Mouse (Mus musculus): ENCODE data around the gene Iqsec1. TPM values are rescaled to one million over a fixed set of nuclear protein-coding genes. Genes with fewer than 3 reads are reported as not detected.
A peak's percentile ranks its signal among the peaks of the same experiment; 100 is the strongest.

Gene Iqsec1
- total and polyA plus RNA-seq, 2 experiments from 2014 or later: 21.8 to 103 TPM

DNA sequence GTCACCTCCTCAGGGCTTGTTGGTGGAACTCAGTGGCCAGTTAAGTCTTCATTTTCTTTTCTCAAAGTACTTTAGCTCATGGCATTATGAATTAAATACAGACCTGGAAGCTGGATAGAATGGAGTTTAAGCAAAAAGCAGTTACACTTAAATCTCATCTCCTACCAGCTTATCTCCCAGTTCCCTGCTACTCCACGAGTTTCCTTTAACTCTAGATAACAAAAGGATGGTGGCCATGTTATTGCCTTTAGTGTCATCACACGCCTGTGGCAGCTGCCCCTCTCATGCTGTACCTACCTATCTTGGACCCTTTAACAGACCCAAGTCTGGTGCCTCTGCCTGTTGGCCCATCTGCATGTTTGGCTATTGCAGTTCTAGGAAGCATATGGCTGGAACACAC lies 151.7 kb downstream of the Iqsec1 start:
- Histone ChIP-seq H3K27me3 (ENCODE audit: insufficient read depth, low read length) (no peaks in the 10 kb centered on the region), H3K4me2 (ENCODE audit: low read depth) (no peak overlapping the region), H3K4me1 (ENCODE audit: insufficient read depth) (no peaks in the 10 kb centered on the region), H3K4me3 (ENCODE audit: low read depth, low read length) (no peak overlapping the region), H3K27ac (ENCODE audit: low read depth, low read length) (no peak overlapping the region), H3K9ac (no peak overlapping the region), H3K36me3 (ENCODE audit: insufficient read depth) (no peaks in the 10 kb centered on the region), H3K9me3 (ENCODE audit: low read length) (no peaks in the 10 kb centered on the region)
- WGBS: 63% methylated on average over 2 of the region's 2 CpGs
- DNase-seq (no peak), ATAC-seq (no peak)
- no peak for TF ChIP-seq CTCF (IDR thresholded peaks at IDR 0.05; ENCODE audit: low read depth)

DNA sequence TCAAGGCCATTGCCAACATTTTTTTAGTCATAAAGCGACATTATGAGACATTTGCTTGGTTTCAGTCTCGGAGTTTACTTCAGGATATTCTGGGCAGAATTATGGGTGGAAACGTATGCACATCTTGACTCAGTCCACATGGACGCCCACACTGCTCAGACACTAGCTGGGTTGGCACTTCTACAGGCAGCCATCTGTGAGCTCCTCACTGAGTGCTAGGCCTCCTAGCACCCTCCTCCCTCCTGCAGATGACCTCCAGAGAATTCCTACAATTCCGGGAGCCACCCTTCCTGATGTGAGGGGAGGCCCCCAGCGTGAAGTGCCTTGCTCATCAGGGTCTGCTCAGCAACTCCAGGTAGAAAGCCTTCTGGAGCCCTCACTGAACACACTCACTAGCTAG lies 158.9 kb downstream of the Iqsec1 start:
- Histone ChIP-seq H3K27ac (ENCODE audit: low read depth, low read length) (no peak overlapping the region), H3K4me2 (ENCODE audit: low read depth) (no peak overlapping the region), H3K4me1 (ENCODE audit: insufficient read depth) (no peaks in the 10 kb centered on the region), H3K36me3 (ENCODE audit: insufficient read depth) (no peaks in the 10 kb centered on the region), H3K27me3 (ENCODE audit: insufficient read depth, low read length) (no peaks in the 10 kb centered on the region), H3K4me3 (ENCODE audit: low read depth, low read length) (no peak overlapping the region), H3K9me3 (ENCODE audit: low read length) (no peaks in the 10 kb centered on the region), H3K9ac (no peak overlapping the region)
- DNase-seq (no peak), ATAC-seq (no peak)
- 73% methylated on average over 6 of the region's 6 CpGs for WGBS
- TF ChIP-seq CTCF (IDR thresholded peaks at IDR 0.05; ENCODE audit: low read depth): no peak

DNA sequence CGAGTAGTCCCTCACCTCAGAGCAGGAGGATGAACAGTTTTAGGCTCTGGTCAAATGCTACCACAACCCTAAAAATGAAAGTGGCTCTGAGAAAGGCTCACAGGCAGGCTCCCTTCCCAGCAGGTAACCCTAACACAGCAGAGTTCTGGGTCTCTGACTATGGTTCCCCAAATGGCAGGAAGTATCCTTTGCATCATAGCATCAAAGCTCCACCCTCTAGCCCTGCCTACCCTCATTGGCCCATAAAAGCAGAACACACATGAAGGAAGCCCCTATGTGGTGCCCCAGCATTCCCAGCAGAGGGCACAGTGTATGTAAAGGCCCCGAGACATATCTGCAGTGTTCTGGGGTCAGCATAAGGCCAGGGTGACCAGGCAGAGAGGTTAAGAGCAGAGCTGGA lies 163.4 kb downstream of the Iqsec1 start:
- no peak overlapping the region for H3K27ac ChIP-seq (ENCODE audit: low read depth, low read length)
- no peak for DNase-seq
- no peaks in the 10 kb centered on the region for H3K36me3 ChIP-seq (ENCODE audit: insufficient read depth)
- H3K27me3 ChIP-seq (ENCODE audit: insufficient read depth, low read length): no peaks in the 10 kb centered on the region
- no peaks in the 10 kb centered on the region for H3K4me1 ChIP-seq (ENCODE audit: insufficient read depth)
- H3K9me3 ChIP-seq (ENCODE audit: low read length): no peaks in the 10 kb centered on the region
- no peak for TF ChIP-seq CTCF (IDR thresholded peaks at IDR 0.05; ENCODE audit: low read depth)
- H3K4me3 ChIP-seq (ENCODE audit: low read depth, low read length): no peak overlapping the region
- H3K9ac ChIP-seq: no peak overlapping the region
- no peak for ATAC-seq
- H3K4me2 ChIP-seq (ENCODE audit: low read depth): no peak overlapping the region
- WGBS: 83% methylated on average over 2 of the region's 2 CpGs

DNA sequence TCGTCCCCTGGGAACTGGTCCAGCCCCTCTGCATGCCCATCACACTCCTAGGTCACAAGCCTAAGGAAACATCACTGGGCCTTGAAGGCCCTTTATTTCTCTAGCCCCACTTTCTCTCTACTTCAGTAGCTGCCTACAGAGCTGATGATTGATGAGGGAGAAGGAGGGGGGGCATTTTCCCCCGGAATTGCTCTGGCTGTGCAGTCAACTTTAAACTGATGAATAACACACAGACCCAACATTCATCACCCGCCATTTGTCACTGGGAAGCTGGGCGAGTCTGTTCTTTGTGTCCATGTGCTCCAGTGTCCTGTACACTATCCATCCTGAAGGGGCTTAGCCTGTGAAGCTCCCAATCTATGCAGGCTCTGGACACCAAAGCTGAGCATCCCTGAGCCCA lies 165.2 kb downstream of the Iqsec1 start:
- Histone ChIP-seq H3K36me3 (ENCODE audit: insufficient read depth) (no peaks in the 10 kb centered on the region), H3K27ac (ENCODE audit: low read depth, low read length) (no peak overlapping the region), H3K4me2 (ENCODE audit: low read depth) (no peak overlapping the region), H3K9me3 (ENCODE audit: low read length) (no peaks in the 10 kb centered on the region), H3K4me3 (ENCODE audit: low read depth, low read length) (no peak overlapping the region), H3K9ac (no peak overlapping the region), H3K4me1 (ENCODE audit: insufficient read depth) (no peaks in the 10 kb centered on the region), H3K27me3 (ENCODE audit: insufficient read depth, low read length) (no peaks in the 10 kb centered on the region)
- TF ChIP-seq CTCF (IDR thresholded peaks at IDR 0.05; ENCODE audit: low read depth): no peak
- DNase-seq: no peak
- no peak for ATAC-seq
- WGBS: 52% methylated on average over 4 of the region's 4 CpGs

DNA sequence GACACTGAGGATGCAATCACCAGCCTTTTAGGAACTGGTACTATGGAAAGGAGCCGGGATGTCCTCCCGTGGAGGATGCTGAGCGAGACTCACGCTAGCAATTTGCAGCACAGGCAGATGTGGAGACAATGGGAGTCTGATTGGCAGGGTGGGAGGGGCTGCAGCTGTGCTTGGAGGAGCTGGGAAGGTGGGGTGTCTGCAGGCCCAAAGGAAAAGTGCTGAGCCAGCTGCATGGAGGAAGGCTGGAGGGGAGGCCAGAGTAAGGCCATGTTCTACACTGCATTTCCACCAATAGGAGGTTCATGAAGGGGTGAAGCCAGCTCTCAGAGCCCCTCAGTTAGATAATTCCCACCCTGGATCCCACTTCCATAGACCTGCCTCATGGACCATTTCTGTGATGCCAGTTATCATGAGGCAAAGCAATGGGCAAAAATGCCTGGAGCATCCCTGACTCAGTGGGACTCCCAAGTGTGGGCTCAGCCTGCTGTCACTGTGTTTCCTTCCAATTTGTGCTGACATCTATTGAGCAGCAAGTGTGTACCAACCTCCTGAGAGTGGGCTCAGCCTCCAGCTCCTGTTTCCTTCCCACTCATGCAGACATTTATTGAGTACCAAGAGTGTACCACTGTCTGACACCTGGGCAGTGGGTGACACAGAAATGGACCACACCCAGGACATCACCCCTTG lies 166.4 kb downstream of the Iqsec1 start:
- no peaks in the 10 kb centered on the region for H3K9me3 ChIP-seq (ENCODE audit: low read length)
- no peaks in the 10 kb centered on the region for H3K4me1 ChIP-seq (ENCODE audit: insufficient read depth)
- ATAC-seq (peak; percentile 85), DNase-seq (peak; percentile 57)
- H3K27ac ChIP-seq (ENCODE audit: low read depth, low read length): peak overlapping the region; percentile 70
- no peak overlapping the region for H3K4me3 ChIP-seq (ENCODE audit: low read depth, low read length)
- H3K27me3 ChIP-seq (ENCODE audit: insufficient read depth, low read length): no peaks in the 10 kb centered on the region
- no peak for TF ChIP-seq CTCF (IDR thresholded peaks at IDR 0.05; ENCODE audit: low read depth)
- H3K36me3 ChIP-seq (ENCODE audit: insufficient read depth): no peaks in the 10 kb centered on the region
- WGBS: 30% methylated on average over 4 of the region's 4 CpGs
- no peak overlapping the region for H3K4me2 ChIP-seq (ENCODE audit: low read depth)
- H3K9ac ChIP-seq: no peak overlapping the region

DNA sequence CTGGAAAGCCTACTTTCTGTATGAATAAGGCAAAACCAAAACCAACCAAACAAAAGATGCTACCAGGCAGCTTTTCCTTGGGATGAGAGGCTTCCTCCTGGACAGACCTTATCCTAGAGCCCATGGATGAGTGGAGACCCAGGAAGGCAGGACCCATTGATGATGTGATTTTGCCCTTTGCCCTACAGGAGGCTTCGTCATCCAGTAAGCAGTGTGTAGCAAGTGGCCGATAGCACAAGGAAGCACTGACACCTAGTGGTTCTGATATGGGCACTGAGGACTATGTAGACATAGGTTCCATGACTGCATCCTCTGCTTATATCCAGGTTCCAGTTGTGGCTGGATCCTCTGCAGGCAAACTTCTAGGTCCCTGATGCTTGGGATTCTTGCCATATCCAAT lies 168.6 kb downstream of the Iqsec1 start:
- peak; percentile 71 for TF ChIP-seq CTCF (IDR thresholded peaks at IDR 0.05; ENCODE audit: low read depth)
- 61% methylated on average over 2 of the region's 2 CpGs for WGBS
- no peak overlapping the region for H3K27ac ChIP-seq (ENCODE audit: low read depth, low read length)
- no peak overlapping the region for H3K9ac ChIP-seq
- DNase-seq (no peak), ATAC-seq (peak; percentile 44; the same call in 1 of the 2 replicates)
- no peaks in the 10 kb centered on the region for H3K9me3 ChIP-seq (ENCODE audit: low read length)
- no peaks in the 10 kb centered on the region for H3K36me3 ChIP-seq (ENCODE audit: insufficient read depth)
- no peaks in the 10 kb centered on the region for H3K4me1 ChIP-seq (ENCODE audit: insufficient read depth)
- H3K4me2 ChIP-seq (ENCODE audit: low read depth): no peak overlapping the region
- no peak overlapping the region for H3K4me3 ChIP-seq (ENCODE audit: low read depth, low read length)
- H3K27me3 ChIP-seq (ENCODE audit: insufficient read depth, low read length): no peaks in the 10 kb centered on the region

DNA sequence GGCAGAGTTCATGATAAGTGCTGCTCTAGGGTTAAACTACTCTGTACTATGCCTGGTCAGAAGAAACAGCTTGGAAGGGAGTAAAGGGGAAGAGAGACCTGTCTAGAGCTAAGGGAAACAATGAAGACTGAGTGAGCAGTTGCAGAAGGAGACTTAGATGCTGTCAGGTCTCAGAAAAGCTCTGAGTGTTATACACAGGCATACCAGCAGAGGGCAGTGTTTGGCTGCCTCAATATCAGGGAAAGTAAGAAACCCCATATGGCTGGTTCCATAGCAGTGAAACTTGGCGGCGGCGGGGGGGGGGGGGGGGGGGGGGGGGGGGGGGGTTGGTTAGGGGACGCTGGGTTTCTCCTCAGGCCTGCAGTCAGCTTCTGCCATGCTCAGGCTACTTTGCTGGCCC lies 169.5 kb downstream of the Iqsec1 start:
- peak; percentile 88 for TF ChIP-seq CTCF (IDR thresholded peaks at IDR 0.05; ENCODE audit: low read depth)
- WGBS: no CpG with 5 or more reads among the region's 4 CpGs

More for the DNA sequence above, 169.5 kb downstream of the Iqsec1 start:
- Histone ChIP-seq H3K27me3 (ENCODE audit: insufficient read depth, low read length) (no peaks in the 10 kb centered on the region), H3K9ac (no peak overlapping the region), H3K4me3 (ENCODE audit: low read depth, low read length) (no peak overlapping the region), H3K4me2 (ENCODE audit: low read depth) (no peak overlapping the region), H3K4me1 (ENCODE audit: insufficient read depth) (no peaks in the 10 kb centered on the region), H3K9me3 (ENCODE audit: low read length) (no peaks in the 10 kb centered on the region), H3K36me3 (ENCODE audit: insufficient read depth) (no peaks in the 10 kb centered on the region), H3K27ac (ENCODE audit: low read depth, low read length) (no peak overlapping the region)
- DNase-seq (peak; percentile 93), ATAC-seq (peak; percentile 42; the same call in 1 of the 2 replicates)

Data from forebrain, postnatal 0 days (tissue).